Mouse (Mus musculus) heart, postnatal 25 days (tissue): ENCODE measurements around the gene Iqschfp. TPM values are rescaled to one million over a fixed set of nuclear protein-coding genes. Genes with fewer than 3 reads are reported as not detected.
A peak's percentile ranks its signal among the peaks of the same experiment; 100 is the strongest.

Experiments
- DNase-seq: peaks from one replicate; pipeline ENCODE4 v3.0.0; 2022; ENCODE audit warnings: low spot score
- intact Hi-C: fragments of 180-260 bp; cut with DNase I; formaldehyde crosslinking; loops from one replicate; pipeline ENCODE4 v1.15.1; 2025
- total RNA-seq, 2 experiments: library from RNA; stranded (reverse); gene quantifications; 2 replicates each; pipeline ENCODE4 v1.2.3; 2021

The Iqschfp gene
- total RNA-seq, 2 experiments from 2014 or later, result 0.28 TPM; not detected in 1

DNA sequence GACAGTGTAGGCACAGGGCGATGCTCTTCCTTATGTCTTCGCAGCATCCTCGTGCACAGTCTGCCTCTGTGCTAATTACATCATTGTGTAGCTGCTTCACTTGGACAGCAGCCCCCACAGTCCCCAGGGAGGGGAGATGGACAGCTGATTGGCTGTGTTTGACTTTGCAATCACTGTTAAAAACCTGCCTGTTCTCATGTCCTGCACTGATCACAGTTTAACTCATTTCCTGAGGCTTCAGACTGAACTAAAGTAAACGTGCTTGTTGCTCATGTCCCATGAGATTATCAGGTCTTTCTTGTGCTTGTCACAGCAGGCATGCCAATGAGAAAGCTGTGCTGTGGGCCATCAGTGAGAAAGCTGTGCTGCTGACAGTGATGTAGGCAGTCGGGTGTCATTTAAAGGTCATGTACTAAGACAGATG, 60.5 kb downstream of the Iqschfp start:
- intact Hi-C loops, result no loop called here
- no peak for DNase-seq

DNA sequence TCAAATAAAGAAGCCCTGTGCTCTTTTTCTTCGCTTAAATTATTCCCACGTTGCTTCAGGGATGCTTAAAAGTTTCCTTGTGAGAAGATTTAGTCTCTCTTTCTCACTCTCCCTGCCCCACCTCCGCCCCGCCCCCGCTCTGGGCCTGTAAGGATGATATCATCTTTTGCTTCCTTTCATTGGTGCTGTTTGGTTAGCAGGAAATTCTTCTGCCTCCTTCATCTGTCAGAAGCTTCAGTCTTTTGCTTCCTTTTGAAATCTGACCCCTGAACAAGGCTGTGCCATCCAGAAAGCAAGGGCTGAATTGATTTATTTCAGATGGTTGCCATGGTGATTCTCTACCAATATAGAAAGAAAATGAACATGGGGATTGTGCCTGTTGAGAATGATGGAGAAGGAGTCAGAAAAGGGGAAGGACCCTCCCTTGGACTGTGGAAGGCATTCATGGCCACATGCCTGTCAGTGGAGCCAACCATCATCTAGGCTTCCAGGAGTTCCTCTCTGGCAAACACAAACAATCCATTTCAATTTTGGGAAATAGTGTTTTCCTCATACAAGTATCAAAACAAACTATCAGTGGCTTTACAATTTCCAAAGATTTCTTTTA, 62.5 kb downstream of the Iqschfp start:
- no peak for DNase-seq
- intact Hi-C loops, result no loop called here

DNA sequence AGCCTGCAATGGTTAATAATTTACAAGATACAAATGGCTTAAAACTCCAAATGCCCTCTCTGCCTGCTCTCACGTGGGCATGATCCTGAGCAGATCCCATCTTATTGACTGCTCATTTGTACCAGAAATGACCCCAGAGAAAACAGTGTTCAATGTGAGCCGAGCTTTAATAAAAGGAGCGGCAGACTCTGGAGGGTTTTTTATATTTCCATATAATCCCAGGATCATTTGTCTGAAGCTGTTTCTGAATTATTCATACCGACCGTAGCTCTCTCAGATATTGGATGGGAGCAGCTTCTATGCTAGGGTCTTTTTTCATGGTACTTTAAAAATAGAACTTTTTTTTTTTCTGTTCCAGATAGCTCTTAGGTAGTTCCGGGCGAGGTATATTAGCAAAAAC, 67.6 kb downstream of the Iqschfp start:
- DNase-seq, result no peak
- intact Hi-C loops, result no loop called here

DNA sequence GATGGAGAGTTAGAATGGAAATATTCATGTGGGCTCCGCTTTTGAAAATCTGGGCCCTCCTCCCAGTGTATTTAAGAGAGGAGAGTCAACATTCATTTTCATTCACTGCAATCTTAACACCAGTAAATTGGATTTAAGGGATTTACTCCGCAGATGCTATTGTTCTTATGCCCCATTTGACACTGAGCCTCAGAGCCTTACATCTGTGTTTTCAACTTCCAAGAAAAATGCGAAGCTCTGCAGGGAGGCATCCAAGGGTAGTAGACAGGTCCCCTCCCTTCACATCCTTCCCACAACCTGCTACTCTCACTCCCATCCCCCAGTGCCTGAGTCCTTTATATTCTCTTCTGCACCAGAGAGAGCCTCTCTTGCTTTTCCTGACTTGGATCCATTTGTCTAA, 68.1 kb downstream of the Iqschfp start:
- intact Hi-C loops, result no loop called here
- DNase-seq, result no peak

DNA sequence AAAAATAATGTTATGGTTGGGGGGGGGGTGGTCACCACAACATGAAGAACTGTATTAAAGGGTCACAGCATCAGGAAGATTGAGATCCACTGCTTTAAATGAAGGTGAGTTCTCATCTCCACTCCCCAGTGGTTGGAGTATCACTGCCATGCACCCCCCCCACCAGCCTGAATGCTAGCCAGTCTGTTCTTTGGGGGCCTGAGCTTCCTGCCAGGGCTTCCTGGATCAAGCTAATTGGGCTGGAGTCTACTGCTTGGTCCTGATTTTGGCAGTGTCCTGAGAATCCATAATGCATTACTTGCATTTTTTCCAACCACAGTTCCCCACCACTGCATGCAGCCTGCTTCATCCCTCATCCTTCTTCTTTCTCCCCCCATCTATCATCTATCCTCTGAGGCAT, 68.7 kb downstream of the Iqschfp start:
- no peak for DNase-seq
- intact Hi-C loops, result no loop called here

DNA sequence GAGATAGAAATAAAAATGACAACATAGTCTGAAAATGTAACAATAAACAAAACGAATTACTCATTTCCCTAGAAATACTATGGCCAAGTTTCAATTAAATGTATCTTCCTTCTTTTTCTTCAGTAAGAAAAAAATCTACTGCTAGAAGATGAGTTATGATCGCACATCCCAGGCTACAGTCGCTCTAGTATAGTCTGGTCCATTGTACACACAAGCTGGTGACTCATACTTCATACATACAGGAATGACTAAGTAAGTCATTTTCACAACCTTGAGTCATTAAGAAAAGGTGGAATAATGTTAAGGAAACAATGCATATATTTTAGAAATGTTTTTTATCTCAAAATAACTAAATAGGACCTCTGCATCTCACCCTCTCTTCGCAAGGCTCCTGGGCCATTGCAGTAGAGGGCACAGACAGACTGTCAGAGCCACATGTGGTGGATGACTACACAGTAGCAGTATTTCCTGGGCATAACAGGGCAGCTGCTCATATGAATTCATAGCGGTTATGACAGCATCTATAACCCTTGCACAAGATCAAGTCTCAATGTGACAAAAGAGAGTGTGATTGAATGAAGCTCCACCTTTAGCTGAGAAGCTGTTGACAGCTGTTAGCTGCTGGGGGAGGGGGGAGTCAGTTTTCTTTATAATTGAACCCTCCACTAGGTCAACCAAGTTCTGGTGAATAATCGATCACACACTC, 70.1 kb downstream of the Iqschfp start:
- intact Hi-C loops, result no loop called here
- no peak for DNase-seq

DNA sequence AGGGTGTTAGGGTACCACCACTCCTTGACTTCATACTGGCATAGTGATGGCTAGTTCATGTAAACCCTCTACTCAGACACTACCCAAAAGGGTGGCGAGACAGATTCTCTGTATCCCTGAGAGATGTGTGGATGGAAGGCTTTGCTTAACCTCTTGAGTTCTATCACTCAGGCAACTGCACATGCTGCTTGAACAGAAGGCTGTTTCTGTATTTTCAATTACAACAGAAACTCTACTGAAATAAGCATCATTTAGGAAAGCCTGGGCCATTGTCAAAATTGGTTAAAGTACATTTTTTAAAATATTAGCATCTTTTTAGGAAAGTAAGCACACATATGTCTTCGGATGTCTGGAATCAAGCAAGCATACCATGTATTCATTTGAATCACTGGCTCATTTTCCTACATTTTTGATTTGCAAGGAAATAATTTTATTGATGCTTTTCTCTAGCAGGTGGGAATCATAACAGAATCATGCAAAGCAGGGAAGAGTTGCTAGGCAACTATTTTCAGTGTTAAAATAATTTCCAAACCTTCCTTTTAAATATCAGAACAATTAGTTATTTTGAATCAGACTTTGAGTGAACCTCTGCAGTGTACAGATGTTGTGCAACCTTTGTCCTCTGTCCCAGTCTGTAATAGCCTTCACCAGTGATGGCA, 82.4 kb downstream of the Iqschfp start:
- intact Hi-C loops, result no loop called here
- no peak for DNase-seq

DNA sequence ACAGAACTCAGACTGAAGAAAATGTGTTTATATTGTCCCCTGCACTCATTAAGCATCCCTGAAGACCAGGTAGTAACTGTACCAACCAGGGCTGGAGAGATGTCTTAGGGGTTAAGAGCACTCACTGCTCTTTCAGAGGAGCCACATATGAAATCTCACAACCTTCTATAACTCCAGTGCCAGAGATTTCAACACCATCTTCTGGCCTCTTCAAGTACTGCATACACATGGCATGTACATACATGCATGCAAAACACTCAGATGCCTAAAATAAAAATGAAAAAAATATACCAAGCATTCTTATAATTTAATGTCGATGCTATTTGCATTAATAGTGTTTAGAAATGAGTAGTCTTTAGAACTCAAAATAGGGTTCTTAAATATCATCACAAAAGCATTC, 88.0 kb downstream of the Iqschfp start:
- intact Hi-C loops, result no loop called here
- DNase-seq, result no peak

DNA sequence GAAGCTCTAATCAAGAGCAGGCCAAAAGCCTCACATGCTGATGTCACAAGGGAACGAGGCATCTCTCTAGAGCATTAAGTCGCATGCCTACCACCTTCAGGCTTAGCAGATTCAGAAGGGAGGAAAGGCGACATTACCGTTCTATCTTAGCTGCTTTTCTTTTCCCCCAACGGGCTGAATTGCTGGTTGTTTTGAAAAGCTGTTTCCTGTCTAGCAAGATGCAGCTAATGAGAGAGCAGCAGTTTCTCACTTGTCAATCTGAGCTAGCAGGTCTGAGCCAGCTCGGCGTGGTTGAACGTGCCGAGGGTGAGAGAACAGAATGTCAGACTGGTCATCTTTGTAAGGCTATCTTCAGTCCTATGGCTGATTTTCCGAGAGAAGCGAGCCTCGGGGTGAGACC, 91.3 kb downstream of the Iqschfp start:
- intact Hi-C loops, result no loop called here
- no peak for DNase-seq

DNA sequence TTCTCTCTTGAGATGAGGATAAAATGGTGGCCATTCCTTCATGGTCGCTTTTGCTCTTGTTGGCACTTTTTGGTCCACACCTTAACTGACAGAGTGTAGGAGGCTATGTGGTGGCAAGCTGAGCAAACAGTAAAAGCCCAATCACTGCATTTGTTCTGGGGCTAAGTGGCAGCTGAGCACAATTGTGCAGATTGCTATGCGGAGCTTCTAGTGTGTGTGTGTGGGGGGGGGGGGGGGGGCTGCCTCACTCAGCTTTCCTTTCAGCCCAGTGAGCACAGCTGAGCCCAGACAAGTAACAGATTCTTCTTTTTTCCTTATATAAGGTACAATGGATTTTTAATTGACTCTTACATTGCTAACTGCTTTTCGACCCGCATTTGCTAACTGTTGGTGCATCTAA, 110.4 kb downstream of the Iqschfp start:
- intact Hi-C loops, result no loop called here

DNA sequence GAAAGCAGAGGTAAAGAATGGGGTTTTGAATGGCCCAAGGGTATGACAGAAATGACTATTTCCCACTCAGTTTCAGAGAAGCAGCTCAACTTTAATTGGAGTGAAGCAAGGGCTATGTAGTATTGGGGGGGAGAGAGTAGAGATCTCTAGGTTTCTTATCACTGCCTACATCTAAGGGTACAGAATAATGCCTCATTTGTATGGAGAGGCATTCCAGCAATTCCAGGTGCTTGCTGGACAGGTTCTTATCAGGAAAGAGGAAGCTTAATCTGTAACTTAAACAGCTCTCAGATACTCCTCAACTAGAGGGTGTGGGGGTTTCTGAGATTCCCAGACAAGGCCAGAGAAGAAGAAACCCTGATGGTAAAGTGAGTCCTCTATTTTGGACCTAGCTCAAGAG, 120.3 kb downstream of the Iqschfp start:
- intact Hi-C loops, result no loop called here

More for the DNA sequence above, 110.4 kb downstream of the Iqschfp start:
- no peak for DNase-seq

DNA sequence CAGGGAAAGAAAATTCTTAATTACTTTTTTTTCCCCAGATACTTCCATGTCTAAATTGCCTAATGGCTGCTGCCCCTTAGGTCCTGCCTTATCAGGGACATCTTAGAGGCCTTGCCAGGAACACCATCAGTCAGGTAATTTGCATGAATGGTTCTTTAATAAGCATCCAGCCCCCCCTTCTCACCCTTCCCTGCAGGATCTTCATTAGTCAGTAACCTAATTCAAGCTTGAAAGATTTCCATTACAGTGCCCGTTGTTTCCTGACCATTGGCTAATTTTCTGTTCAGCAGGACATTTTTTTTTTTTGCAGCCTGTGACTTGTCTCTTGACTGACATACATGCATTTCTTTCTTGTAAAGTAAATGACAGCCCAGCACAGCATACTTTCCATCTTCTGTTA, 123.8 kb downstream of the Iqschfp start:
- DNase-seq, result no peak
- intact Hi-C loops, result no loop called here

More for the DNA sequence above, 120.3 kb downstream of the Iqschfp start:
- no peak for DNase-seq

DNA sequence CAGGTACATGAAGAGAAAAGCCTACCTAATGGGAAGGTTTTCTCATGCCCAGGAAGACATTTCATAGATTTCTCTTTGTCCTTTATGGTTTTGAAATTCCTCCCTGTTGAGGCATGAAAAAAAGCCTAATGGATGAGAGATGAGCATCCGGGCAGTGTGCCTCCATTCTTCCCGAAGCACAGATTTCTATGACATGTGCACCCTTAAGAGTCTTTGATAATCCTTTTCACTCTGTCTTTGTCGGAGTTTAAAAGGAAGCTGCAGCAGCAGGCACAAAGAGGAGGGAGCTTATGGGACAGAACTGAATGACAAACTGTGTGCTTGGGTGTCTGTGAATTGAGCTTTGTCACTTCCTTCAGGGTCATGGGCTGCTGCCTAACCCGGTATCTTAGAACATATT, 127.4 kb downstream of the Iqschfp start:
- no peak for DNase-seq
- intact Hi-C loops, result no loop called here

DNA sequence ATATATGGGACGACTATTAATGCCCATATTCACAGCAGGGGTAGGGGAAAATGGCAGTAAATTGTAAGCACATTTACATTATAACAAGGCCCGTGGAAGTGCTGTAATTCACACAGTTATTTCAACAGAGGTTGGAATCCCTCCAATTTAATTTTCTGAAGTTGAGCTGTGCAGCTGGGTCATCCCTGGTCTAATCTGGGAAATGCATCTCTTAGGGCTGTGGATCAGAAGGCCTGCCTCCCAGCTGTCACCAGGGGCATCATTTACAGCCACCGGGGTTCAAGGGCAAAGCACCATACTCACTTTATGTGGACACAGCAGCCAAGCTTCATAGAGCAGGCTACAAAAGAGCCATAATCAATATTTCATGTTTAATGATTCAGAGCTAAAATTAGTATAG, 144.1 kb downstream of the Iqschfp start:
- intact Hi-C loops, result no loop called here
- DNase-seq, result no peak

DNA sequence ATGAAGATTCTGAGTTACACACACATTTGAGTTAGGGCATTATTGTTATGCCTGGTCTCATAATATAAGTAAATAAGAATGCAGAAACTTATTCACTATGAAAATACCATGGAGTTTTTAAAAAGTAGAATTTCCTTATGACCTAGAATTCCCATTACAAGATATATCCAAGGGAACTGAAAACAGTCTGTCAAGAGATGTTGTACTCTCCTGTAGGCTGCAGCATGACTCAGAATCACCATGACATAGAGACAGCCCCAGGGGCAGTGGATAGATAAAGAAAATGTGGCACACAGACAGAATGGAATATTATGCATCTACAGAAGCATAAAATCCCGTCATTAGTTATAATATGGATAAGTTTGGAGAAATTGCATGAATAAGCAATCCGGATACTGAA, 150.9 kb downstream of the Iqschfp start:
- intact Hi-C loops, result no loop called here
- no peak for DNase-seq

DNA sequence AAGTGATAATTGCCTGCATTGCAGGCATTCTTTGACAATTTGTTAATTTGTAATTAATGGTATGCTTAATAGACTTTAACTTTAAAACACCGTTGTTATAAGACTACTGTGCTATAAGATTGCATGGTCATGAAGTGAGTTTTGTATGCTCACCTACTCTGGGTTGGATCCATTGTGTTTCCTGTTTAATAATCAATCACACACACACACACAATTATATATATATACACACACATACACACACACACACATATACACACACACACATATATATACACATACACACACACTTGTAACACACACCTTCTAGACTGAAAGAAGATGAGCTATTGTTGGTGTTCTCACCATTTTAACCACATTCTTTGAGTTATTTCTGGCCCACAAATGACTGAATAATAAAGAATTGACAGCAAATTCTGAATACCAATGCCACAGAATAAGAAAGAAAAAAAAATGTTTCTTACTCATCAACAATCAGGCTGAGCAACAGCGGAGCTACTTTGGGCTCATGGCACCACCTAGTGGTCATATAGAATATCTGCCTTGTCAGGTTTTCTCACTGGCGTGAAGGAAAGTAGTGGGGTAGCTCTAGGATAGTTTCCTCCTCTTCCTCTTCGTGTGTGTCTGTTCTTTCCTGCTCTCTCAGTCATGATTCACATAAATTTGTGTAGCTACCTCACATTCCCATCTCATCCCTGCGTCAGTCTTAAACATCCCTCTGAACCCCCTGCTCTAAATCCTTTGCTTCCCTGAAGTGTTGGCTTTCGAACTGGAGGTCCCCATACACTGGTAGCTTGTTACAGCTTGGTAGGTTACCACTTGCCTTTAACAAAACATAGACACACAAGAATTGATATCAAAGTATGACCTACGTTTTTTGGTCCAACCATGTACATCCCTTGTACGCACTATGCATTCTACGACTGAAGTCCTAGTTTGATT, 153.7 kb downstream of the Iqschfp start:
- DNase-seq, result no peak

DNA sequence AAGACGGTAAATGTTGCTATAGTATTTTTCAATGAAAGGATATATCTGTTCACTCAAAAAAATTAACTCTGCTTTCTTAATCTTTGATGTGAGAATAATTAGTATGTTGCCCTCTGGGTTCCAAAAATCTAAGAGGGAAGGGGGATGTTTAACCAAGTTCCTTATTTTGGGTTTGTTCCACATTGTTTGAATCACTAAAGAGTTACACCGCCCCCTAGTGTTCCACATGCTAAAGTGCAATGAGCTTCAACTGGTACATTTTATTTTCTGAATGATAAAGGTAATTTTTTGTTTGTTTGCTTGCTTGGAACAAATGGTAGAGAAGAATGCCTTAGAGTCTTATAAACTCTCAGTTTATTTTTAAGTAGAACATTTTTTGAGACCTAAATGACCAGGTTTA, 161.5 kb downstream of the Iqschfp start:
- no peak for DNase-seq
- intact Hi-C loops, result loop anchor here (10.0 kb wide), 1 partner anchor 661 kb away; no protein-coding TSS in a partner anchor

More for the DNA sequence above, 153.7 kb downstream of the Iqschfp start:
- intact Hi-C loops, result loop anchor here (2.0 kb wide), 2 partner anchors 421 to 533 kb away; no protein-coding TSS in a partner anchor

DNA sequence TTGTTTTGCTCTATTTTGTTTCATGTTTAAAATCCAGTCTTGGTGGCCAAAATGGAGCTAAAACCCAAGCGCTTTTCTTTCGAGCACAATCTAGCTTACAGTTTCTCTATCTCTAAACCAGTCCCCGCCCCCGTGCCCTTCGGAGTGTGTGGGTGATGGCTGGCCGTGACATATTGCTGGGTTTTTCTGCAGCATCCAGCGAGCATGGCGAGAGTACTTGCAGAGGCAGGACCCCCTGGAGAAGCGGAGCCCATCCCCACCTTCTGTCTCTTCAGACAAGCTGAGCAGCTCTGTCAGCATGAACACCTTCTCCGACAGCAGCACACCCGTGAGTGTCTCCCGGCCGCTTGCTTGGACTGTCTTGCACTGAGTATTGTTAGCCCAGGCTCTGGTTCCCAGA, 163.0 kb downstream of the Iqschfp start:
- intact Hi-C loops, result loop anchor here (5.0 to 10.0 kb wide), 3 partner anchors 442 to 660 kb away; no protein-coding TSS in a partner anchor
- no peak for DNase-seq

DNA sequence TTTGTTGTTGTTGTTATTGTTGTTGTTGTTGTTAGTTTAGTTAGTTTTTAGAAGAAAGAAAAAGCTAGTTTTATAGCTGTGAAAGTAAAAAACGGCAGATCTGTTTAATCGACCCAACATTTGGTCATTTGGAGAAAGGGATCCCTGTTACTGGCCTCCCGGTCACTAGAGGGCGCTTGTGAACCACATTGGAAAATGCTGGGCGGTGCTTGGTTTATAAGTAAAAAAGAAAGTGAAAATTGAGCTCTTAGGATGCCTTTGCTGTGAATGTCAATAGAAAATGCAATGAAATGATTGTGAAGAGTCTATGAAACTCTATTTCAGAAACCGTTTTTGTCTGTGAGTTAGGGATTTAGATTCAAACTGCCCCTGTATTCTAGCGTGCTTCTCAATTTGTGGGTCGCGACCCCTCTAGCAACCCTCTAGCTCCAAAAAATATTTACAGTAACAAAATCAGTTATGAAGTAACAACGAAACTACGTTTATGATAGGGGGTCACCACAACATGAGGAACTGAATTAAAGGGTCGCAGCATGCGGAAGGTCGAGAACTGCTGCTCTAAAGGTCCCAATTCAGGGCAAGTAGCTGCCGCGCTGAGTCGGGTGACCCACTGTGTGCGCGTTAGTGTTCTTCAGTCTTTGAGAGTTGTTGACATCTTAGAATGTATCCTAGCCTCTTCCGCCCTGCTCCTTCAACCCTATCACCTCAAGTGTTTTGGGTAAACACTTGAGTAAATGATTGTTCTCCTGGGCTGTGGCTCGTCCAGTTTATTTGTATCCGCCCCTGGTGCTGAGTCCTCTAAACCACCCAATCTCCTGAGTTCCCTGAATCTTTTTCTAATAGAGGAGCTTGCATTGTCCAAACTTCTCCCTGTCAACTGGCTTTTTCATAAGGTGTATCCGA, 164.6 kb downstream of the Iqschfp start:
- peak; percentile 17 for DNase-seq
- intact Hi-C loops, result loop anchor here (1.0 to 10.0 kb wide), 4 partner anchors 441 to 658 kb away; no protein-coding TSS in a partner anchor
